Mouse (Mus musculus): ENCODE measurements at regions not wholly inside any gene's neighbourhood (a gene's known extent, or its start where the extent isn't known, plus 50 kb on each side); places are given as distances from the start of the nearest gene placed in this dataset.
"Not testable (repeated sequence)": the region's sequence is repeated elsewhere in the genome, so short reads cannot be mapped to it uniquely, and the experiment has no call there.

DNA sequence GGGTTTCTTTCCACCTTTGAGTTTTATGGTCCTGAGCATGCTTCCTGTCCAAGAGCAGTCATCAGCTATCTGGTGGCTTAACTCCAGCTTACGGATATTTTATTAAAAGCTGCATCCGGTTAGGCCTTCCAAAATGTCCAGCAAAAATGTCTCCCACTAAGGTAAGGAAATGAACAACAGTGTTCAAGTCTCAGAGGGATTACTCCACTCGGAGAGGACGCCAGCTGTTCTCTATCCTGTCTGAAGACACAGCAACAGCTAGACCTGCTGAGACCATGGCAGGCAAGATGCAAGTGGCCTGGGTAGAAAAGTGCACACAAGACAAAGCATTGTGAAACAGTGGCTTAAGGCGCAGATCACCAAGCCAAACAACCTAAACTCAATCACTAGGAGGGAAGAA lies 479.9 kb downstream of the Tns1 start:
- no peak for DNase-seq (ENCODE audit: low spot score in 2 of 2)

DNA sequence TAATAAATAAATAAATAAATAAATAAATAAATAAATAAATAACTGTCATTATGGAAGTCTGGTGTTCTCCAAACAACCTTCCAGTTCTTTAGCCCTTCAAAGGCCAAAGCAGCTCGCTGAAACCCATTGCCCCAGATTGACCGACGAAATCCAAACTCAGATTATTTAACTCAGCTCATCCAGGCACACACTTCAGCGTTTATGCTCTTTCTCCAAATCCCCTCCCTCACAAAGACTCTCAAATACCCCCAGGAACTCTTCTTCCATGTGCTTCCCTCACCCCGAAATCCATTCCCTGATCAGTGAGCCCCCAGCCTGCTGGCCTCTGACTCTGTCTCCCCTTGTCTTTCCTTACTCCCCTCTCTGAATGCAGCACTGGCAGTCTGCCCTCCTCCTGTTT lies 480.8 kb downstream of the Tns1 start:
- no peak for DNase-seq (ENCODE audit: low spot score in 2 of 2)

DNA sequence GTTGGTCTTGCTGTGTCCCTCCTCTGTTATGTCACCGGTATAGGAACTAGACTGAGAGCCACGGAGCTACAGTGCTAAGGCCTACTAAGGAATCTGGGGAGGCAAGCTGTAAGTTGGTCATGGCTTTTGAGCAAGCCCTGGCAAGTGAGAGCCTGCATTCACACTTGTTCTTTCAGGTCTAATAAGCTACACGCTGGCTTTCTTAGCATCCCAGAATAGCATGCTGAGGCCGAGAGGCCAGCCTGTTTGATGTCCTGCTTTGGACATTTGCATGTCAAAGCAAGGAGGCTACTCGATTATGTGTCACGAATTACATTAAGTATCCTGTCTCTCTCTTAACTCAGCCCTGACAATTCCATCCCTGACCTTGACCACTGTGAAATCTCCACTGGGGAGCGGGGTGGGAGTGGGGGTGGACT lies 481.5 kb downstream of the Tns1 start:
- DNase-seq (ENCODE audit: low spot score in 2 of 2): no peak

DNA sequence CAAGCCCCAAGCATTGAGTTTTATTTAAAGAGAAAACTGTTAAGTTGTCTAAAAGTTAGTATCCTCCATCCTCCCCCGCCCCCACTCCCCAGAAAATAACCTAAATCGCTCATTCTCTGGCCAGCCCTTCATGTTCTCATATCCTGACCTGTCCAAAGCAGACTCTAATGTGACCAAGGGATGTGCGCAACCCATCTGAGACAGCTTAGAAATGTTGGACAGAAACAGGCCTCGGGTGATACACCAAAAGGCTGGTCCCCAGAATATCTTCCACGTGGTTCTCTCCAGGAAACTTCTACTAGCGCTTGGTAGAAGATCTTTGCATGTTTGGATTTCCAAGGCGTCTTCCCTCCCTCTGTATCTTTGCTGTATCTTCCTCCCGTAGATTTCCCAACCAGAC lies 482.8 kb downstream of the Tns1 start:
- no peak for DNase-seq (ENCODE audit: low spot score in 2 of 2)

DNA sequence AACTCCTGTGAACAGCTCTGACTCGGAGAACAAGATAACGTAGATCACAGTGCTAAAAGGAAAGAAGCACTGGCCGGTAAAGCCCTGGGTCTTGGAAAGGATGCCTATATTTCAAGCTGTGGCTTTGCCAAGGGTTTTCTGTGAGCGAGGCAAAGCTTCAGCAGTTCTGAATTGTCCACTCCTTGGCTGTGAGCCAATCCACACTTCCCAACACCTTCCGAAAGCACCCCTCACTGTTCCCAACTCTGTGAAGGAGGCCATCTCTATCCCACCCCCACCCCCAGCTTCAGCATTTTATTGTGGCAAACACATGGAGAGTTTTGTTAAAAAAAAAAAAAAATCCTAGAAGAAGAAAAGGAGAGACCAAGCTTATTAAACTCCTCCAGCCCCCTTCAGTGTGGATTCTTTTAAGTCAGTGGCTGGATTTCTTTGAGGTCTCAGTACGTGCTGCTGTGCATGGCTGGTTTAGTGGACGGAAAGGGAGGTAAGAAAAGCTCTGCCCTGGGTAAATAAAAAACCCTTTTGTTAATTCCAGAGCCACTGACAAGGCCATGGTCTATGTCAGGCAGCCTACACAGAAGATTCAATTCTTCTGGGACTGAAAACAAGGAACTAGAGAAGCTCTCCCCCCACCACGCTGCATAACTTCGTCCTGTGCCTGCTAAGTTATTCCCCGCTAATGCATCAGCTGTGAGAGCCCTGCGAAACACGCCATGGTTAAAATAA lies 483.4 kb downstream of the Tns1 start:
- no peak for DNase-seq (ENCODE audit: low spot score in 2 of 2)

DNA sequence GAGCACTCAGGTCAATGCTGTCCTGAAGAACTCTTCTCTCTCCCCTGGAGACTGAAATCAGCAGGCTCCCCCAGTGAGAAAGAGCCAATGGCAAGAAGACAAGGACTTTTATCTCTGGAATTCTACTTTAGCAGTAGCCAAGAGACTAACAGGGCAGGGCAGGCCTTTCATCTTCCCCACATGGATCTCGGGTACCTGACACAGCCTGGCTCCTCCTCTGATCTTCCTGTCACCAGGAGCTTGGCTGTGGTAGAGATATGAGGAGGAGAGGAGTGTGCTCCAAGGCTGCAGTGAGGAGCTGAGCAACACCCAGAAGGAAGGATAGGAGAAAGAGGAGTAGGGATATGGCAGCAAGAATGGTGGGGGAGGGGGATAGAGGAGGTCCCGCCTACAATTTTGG lies 488.5 kb downstream of the Tns1 start:
- DNase-seq (ENCODE audit: low spot score in 2 of 2): no peak

DNA sequence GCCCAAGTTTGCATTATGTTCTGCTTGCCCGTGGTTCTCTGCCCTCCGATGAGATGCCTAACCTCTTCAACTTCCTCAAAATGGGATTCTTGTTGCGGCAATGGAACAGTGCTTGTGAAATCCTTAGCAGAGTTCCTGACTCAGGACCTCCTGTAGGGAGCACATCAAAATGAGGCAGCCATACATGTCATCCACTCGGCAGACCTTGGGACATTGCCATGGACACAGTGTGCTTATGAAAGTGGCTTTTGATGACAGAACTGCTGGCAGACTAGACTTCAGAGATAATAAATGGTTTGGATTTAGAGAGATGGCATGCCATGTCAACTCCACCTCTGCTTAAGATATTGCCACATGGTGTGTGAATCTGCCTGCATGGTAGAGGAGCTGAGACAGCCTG lies 489.4 kb downstream of the Tns1 start:
- peak in 1 of 2 experiments; percentile 10 for DNase-seq (ENCODE audit: low spot score in 2 of 2)

DNA sequence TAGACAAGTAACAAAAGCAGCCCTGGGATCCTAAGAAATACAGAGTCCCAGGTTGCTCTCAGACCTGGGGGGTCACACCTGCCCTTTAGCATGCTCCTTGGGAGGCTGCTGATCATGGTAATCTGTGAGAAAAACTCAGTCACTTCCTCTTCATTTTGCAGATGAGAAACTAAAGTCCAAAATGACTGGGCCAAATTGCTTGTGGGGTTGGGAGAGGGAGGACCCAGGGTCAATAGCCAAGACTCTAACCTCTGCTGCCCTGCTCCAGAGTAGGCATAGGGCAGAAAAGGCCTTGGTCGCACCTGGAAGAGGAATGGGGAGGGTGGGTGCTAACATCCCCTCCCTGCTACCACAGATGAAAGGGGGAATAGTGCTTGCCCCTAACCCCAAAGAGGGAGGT lies 491.2 kb downstream of the Tns1 start:
- DNase-seq (ENCODE audit: low spot score in 2 of 2): no peak

DNA sequence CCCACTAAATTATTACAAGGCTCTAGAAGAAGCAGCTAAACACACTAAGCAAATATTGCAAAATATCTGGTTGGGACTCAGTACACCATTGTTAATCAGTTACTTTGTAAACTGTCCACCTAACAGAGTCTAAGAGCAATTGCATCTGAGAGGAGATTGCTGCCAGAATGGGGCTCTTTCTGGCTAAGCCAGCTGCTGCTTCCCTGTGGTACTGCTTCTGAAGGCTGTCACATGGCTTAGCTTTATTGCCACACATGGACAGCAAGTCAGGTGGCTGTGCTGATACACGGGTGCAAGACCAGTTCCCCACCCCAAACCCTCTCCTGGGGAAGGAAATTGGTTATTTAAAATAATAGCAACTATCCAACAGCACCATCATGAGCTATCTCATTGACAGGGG lies 493.9 kb downstream of the Tns1 start:
- no peak for DNase-seq (ENCODE audit: low spot score in 2 of 2)

DNA sequence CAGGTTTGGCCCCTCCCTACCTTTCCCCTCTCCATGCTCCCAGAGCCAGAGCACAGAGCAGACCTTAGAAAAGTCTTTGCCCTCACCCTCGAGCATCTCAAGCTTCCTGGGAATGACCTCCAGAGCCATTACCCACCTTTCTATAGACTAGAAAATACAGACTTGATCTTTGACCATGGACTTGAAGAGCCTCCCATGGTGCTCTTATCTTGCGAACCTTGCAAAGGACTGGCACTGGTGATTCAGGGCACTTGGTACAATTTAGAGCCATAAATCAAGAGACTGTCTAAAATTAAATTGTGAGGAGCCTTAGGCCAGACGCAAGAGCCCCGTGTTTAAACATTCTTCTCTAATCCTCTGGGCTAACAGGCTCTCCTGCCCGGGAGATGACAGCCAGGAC lies 498.9 kb downstream of the Tns1 start:
- no peak for DNase-seq (ENCODE audit: low spot score in 2 of 2)

DNA sequence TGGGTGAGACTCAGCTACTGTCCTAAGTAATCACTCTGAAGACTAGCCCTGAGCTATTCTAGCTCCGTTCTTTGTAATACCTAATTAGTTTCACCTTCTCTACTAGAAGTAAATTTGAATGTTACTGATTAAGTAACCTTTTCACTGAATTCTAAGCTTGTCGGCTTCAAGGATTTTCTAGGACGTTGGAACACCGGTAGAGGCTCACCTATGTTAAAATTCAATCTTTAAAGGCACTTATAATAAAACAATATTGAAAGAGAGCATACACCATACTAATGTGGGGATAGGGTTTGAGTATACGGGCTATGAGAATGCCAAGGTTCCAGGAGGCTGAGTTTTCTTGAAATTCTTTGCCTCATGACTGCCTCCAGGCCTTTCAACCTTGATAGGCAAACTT lies 503.1 kb downstream of the Tns1 start:
- DNase-seq (ENCODE audit: low spot score in 2 of 2): not testable (repeated sequence)

DNA sequence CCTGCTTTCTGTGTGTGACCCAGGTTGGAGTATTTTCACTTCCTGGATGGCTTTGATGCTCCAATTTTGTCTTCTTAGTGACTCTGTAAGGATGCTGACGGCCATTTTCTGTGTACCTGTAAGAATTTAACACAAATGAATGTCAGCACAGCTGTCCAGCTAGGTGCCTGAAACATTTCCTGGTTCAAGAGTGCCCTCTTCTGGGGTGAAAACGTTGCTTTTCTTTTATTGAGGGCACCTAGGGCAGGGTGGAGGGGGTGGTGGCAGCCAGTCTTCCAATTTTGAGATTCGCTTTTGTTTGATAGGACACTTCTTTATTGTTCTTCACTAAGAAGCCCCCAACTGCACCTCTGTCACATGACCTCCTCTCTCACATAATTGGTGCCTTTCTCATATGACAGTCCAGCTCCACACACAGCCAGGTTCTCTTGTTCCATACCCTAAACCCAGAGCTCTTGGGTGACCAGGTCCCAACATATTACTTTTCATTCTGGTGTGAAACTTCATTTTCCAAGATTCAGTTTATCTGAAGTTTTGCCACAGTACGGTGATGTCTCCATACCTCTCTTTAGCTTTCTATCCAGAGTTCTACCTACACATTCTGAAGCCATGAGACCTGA lies 505.6 kb downstream of the Tns1 start:
- DNase-seq (ENCODE audit: low spot score in 2 of 2): peak in 1 of 2 experiments; percentile 52

DNA sequence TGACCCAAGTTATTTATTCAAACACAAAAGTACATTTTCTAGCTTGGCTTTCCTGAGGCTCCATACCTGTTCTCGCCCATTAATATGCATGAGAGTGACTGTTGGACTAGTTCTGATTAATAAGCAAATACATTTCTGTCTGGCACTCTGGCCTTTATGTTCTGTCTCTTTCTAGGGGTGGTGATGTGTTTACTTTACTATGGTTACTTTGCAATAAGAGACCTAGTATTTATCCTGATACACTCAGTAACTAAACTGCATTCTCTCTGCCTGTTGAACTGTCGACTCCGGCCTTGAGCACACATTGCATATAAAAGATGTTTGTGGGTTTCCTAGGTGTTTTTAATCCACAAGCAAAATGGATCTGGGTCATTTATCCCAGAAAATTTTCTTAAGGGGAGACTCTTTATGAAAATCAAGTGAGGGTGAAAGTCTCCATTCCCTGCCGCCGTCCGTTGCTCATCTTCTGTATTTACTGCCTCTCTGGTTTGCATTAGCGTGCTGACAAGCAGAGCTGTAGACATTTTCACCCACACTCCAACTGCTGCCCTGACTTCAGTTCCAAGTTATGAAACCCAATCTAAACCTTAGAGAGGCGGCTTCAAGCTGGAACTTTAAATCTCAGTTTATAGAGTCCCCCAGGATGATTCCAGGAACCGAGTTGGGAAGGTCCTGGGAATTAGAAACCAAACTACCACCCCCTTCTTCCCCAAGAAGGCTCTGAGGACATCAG lies 530.4 kb downstream of the Tns1 start:
- DNase-seq (ENCODE audit: low spot score in 2 of 2): no peak

DNA sequence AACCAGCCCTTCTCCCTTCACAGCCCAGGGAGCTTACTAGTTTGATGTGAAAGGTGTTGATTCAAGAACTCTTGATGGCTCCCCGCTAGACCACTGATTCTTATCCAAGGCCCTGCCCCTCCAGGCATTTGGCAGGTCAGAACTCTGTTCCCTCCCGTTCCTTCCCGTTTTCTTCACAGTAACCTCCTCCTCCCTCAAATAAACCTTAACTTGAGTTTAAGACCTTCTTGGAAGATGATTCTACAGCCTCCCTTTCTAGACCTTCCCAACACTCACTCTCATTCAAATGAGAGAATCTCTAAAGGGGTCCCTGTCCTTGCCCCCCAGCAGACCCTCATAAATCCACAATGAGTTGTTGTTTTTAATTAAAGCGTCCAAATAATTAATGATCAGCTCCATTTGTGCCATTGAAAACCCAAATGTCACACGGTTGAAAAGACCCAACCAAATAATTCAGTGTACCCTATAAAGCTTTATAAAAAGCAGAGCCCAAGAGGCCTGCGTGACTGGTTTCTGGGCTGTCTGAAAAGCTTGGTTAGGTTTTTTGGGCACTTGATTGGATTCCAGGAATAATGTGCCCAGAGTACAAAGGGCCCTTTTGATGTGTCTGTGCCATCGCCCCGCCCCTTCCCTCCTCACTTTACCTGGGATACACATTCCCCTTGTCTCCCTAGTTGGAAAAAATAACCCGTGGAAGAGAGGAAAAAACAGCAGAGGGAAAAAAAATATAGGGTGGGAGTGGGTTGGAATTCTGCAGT lies 532.7 kb downstream of the Tns1 start:
- no peak for DNase-seq (ENCODE audit: low spot score in 2 of 2)

DNA sequence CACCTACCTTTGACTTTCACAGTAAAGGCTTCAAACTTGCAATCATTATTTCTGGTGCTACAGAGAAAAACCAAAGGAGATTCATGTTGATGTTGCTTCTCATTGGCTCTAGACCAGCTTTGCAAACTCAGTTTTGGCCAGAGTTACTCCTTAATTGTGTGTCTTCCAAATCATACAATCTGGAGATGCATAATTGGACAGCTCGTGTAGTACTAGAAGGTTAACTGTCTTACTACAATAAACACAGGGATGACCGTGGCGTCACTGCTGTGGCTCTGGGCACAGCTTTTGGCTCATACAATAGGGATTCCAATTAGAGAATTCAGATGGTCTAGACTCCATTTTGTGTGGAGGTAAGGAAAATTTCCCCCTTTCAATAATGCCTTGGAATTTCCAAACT lies 544.6 kb downstream of the Tns1 start:
- DNase-seq (ENCODE audit: low spot score in 2 of 2): no peak

DNA sequence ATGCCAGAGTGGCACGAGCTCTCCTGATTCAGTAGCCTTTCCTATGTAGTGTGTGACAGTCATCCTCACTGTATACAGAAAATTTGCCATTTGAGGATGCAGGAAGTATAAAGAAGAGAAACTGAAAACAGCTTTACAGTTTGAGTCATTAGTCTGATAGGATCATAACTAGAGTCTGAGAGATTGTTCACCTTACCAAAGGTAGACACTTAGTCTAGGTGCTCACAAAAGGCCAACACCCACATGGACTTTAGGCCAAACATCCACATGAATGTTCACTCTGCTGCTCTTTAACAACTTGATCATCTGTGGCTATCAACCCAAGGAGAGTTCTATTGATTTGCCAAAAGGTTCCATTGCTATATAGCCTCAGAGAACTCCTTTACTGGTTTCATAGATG lies 547.2 kb downstream of the Tns1 start:
- no peak for DNase-seq (ENCODE audit: low spot score in 2 of 2)

DNA sequence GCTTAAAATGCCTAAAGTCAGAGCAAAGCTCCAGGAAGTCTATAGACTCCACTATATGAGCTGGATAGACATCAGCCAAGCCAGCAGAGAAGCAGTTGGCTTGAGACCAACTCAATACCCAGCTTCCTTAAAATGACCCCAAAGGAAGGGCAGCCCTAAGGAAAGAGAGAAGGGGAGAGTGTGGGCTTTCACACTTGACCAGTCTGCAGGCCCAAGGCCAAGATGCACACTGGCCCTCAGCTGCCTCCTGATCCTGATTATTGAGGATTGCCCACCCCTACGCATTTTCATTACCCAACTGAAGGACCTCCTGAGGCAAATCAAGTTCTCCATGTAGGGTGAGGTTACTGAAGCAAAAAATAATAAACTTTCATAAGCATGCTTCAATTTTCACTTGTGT lies 548.6 kb downstream of the Tns1 start:
- DNase-seq (ENCODE audit: low spot score in 2 of 2): peak in 1 of 2 experiments; percentile 16

DNA sequence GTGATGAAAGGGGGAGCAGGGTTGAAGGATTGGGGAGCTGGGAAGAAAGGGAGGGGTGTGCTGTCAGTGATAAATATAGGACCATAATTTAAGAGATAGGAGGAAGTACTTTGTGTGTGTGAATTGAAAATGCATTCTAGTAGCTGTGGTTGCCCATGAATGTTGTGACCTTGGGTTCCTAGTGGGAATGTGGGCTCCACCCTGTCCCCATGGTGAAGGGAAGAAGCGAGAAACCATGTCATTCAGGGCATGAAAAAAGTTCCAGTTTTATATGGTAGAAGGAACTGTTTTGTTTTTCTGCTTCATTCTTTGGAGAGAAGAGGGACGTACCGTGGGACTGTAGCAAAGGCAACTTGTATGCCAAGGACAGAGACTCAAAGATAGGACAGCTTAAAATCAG lies 553.3 kb downstream of the Tns1 start:
- DNase-seq (ENCODE audit: low spot score in 2 of 2): no peak

DNA sequence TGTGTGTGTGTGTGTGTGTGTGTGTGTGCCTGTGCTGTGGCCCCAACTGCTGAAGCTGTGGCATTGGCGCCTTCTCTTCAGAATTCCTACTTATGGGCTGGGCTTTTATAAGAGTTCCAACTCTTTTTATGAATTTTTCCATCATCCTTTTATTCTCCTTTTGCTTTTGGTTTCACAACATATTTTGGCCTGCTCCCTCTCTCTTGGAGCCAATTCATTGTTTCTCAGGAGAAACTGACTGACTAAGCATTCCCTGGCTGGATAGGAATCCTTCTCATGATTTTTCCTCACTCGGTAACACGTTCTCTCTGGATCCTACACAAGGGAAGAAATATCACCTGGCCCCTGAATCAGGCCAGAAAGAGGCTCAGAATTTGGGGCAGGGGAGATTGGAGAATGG lies 551.1 kb upstream of the Tnp1 start:
- DNase-seq (ENCODE audit: low spot score in 2 of 2): no peak

DNA sequence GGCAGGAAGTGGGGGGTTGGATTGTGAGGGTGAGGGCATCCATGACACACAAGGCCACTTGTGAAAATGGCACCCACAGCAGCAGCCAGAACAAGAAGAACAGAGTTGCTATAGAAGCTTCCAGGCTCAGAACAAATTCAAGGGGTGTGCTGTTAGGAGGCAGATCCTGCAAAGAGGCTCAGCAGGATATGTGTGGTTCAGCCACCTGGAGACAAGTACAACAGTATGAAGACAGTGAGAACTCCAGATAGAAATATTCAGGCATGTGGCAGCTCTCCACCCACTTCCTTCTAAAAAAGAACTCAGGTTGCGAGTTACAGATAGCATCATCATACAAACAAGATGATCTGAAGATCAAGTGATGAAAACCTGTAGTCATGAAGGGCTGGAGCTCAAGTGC lies 544.9 kb upstream of the Tnp1 start:
- DNase-seq (ENCODE audit: low spot score in 2 of 2): no peak

DNA sequence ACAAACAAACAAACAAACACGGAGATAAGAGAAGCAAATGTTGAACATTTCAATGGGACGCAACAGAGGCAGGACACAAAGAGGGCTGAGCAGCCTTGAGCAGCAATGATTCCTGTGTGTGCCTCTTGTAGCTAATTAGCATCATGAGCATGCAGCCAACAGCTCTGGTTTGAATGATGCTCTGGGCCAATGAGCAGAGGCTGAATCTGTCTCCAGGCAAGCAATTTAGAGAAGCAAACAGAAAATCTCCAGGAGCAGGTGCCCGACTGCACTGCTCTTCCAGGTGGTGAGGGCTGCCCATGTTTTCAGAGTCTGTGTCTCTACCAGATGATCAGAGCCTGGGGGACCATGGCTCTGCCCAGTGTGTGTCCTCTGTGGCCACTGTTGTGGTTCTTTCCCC lies 532.2 kb upstream of the Tnp1 start:
- peak in 1 of 2 experiments; percentile 10 for DNase-seq (ENCODE audit: low spot score in 2 of 2)

DNA sequence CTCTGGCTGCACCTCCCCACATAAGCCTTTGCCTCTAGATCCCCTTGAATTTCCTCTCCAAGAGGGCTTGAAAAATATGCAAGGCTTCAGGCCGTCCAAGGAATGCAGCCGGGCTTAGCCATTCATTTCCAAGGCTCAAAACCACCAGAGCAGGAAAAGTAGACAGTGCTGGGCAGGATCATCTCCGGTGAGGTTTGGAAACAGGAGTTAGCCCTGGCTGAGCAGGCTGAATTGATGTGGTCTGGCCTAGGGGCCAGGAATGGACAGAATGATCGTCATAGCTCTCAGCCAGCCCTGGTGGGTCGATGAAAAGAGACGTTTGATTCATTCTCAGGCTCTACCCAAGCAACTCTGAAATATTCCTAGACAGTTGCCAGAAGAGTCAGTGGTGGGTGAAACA lies 529.7 kb upstream of the Tnp1 start:
- DNase-seq (ENCODE audit: low spot score in 2 of 2): no peak

Data from cerebellum, postnatal 4 days (tissue).